Mouse (Mus musculus) hindbrain, embryonic 10.5 days (tissue): ENCODE results near the gene Nrf1. TPM values are rescaled to one million over a fixed set of nuclear protein-coding genes. Genes with fewer than 3 reads are reported as not detected.

ENCODE experiments used
- microRNA counts: library from miRNA; unstranded; fragments of <30 nt; microRNA quantifications from one replicate; lab custom pipeline; 2017
- polyA plus RNA-seq: library from polyadenylated mRNA; unstranded; fragments of >200 nt; fragmentation: Nextera tagmentation; extraction: Ambion mirVana; gene quantifications from 2 replicates; pipeline ENCODE4 v1.2.1, GENCODE M21; 2016

Nrf1 gene
- polyA plus RNA-seq, 1 experiment from 2014 or later: 80.6 TPM

MicroRNAs within 50 kb of the gene (microRNA counts, 519-probe panel; counts per million panel counts)
- microRNA mmu-miR-182 (lab: Ali Mortazavi, UCI) (1,255 counts per million, percentile 77 among the panel's probes with 10 or more counts), microRNA mmu-miR-183 (lab: Ali Mortazavi, UCI) (3,389 counts per million, percentile 84 among the panel's probes with 10 or more counts), microRNA mmu-miR-96 (lab: Ali Mortazavi, UCI) (4,059 counts per million, percentile 89 among the panel's probes with 10 or more counts)

Other genes with a start within 250 kb of the Nrf1 start
- gene Strip2, start 131.0 kb upstream of the Nrf1 start, polyA plus RNA-seq: 0.86 and 1.0 TPM in 2 replicates